Mouse (Mus musculus) urinary bladder, postnatal 25 days (tissue): ENCODE measurements around the gene Helz.

Experiments
- DNase-seq: peaks from one replicate; pipeline ENCODE4 v3.0.0; 2022; ENCODE audit warnings: low spot score

The Helz gene

GRCm38 (mm10) chr11:107615696-107616095 is 68.0 kb downstream of the Helz start:
- DNase-seq, result no peak

GRCm38 (mm10) chr11:107617976-107618375 is 70.2 kb downstream of the Helz start:
- no peak for DNase-seq

DNA sequence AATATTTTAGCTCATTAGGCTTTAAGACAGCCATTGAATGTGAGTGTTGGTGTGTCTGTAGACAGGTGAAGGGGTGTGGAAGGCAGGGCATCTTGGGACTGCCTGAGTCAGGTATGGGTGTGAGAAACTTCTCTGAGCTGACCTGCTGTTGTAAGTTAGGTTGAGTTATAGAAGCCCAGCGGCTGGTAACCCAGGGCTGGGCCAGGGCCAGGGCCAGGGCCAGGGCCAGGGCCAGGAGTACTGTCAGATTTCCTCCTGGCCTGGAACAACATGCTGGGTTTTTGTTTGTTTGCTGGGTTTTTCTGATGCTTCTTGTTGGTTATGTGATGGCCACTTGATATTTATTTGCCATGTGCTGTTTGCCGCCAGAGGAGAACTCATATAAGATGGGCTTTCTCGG is 76.9 kb downstream of the Helz start:
- no peak for DNase-seq

DNA sequence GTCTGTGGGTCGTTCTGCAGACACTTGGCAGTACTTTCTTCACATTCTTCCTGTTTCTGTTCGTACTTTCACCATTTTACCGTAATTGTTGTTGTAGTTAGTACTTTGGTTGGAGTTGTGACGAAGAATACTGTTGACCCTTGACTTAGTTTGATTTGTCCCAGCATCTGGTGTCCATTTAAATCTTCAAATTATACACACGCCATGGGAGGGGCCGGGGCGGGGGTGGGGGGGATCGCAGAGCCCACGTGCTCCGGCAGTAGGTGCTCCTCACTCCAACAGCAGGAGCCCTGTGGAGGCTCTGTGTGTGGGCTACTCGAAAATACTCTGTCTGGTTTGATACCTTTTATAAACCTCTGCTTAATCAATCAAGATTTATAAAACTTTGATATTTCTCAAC is 78.0 kb downstream of the Helz start:
- no peak for DNase-seq

DNA sequence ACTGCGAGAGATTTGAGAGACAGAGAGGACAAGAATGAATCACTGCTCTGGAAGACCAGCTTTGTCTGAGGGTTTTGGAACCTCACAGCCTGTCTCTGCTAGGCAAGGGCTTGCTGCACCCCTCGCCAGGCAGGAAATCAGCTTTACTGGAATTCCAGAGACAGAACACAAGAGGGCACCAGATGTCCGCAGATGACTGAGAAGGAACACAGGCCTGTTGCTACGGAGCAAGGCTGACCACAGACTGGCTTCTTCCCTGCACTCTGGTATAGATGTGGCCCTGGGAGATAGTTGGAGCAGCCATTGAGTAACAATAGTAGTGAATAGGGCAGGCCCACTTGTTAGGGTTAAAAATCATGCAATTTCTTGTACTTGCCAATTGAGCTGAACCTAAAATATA is 81.8 kb downstream of the Helz start:
- DNase-seq, result peak; percentile 22

DNA sequence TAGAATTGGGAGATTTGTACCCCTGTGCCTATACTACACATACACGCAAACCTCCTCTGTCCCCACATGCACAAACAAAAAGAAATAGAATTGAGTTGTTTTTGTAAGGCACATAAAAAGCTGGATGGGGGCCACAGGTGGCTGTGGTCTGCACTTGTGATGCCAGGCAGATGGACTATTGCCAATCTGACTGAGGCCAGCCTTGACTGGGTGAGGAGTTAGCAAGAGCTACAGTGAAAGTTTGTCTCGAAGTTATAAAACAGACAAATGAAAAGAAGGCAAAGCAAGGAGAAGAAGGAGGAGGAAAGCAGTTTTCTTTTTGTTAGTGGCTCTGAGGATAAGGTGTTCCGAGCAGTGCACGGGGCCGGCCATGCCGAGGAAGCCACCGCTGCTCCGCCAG is 82.2 kb downstream of the Helz start:
- DNase-seq, result no peak

DNA sequence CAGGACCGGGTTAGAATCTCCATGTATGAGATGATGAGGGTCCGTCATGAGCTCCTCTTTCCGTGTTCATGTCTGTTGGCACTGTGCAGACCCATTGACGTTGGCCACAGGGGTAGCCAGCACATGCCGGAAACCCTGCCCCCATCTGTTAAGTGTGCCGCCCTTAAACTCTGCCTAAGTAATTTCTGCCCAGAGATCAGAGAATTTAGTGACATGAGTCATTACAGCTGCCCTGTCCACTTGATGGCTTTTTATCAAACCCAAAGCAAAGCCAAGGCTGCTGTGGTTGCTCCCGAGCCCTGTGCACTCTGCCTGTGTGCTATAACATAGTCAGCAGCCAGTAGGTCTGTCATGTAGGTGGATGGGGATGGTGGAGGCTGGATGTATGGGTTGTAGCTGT is 83.4 kb downstream of the Helz start:
- DNase-seq, result no peak

- DNase-seq, result no peak
Observed at GRCm38 (mm10) chr11:107633563-107634146, 85.9 kb downstream of the Helz start.

DNA sequence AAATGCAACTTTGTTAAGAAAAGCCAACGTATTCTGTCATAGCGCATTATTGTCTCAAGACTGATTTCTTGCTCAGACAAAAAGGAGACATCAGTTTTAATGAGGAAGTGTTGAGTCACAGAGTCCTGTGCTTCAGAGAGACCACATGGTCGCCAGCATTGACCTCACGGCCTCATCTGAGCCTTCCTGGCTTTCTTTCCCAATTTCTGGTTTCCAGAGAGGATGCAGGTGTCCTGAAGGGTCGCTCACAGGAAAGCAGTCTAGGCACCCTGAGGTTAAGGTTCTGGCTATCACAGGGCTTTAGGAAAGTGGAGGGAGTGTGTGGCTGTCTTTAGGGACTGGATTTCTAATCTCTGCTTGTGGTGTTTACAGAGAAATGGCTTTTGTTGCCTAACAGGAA is 90.4 kb downstream of the Helz start:
- DNase-seq, result no peak

DNA sequence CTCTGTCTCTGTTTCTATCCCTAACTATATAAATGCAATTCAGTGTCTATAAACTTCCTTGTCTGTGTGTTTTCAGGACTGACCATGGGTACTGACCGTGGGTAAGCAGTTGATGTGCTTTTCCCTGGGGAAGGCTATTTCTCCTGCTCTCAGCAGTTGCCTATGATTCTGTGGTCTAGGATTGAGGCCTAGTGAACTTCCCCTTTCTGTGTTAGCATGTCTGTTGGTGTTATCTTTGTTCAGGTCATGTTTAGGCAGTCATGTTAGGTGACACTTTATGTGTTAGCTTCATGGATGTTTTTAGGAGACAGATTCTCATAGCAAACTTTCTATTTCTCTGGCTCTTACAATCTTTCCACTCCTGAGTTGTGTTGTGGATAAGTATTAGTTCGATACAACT is 91.9 kb downstream of the Helz start:
- no peak for DNase-seq

GRCm38 (mm10) chr11:107644461-107644860 is 96.7 kb downstream of the Helz start:
- no peak for DNase-seq

GRCm38 (mm10) chr11:107647330-107647729 is 99.6 kb downstream of the Helz start:
- DNase-seq, result no peak

GRCm38 (mm10) chr11:107648668-107649067 is 100.9 kb downstream of the Helz start:
- no peak for DNase-seq

DNA sequence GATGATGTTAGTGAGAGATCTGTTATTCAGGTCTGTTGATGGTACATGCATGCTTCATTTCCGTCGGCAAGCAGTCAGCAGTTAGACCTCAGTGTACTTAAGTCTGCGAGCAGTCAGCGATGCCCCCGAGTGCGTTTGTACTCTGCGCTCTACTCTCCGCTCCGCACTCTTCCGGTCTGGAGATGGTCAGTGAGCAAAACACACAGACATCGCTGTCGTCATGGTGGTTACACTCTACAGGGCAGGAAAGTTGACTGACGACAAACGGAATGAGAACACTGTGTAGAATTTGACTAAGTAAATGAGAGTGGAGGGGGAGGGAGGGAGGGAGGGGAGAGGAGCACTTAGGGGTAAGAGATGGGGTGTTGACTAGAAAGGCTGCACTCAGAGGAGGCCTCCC is 101.7 kb downstream of the Helz start:
- DNase-seq, result no peak

GRCm38 (mm10) chr11:107650422-107651051 is 102.8 kb downstream of the Helz start:
- no peak for DNase-seq

GRCm38 (mm10) chr11:107651391-107651790 is 103.7 kb downstream of the Helz start:
- no peak for DNase-seq

- DNase-seq, result no peak
Observed at GRCm38 (mm10) chr11:107652137-107652536, 104.4 kb downstream of the Helz start.

GRCm38 (mm10) chr11:107655538-107655937 is 107.8 kb downstream of the Helz start:
- no peak for DNase-seq

- no peak for DNase-seq
Observed at GRCm38 (mm10) chr11:107657117-107657516, 109.4 kb downstream of the Helz start.

GRCm38 (mm10) chr11:107660452-107660851 is 112.7 kb downstream of the Helz start:
- DNase-seq, result no peak

DNA sequence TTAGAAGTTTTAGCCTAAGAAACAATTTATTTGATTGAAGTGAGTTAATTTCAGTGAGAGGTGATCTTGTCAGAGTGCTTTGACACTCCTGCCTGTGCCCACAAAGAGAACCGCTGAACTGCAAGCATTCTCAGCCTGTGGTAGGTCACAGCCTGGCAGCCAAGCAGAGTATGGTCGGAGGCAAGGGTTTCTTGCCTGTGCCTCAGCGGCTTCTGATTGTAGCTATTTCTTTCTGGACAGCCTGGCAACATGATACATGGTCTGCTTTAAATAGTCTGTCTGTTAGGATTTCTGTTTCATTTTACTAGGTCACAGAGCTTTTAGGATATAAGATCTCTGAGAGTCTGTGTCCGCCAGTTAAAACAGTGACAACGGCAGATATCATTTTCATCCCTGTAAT is 114.9 kb downstream of the Helz start:
- DNase-seq, result no peak

DNA sequence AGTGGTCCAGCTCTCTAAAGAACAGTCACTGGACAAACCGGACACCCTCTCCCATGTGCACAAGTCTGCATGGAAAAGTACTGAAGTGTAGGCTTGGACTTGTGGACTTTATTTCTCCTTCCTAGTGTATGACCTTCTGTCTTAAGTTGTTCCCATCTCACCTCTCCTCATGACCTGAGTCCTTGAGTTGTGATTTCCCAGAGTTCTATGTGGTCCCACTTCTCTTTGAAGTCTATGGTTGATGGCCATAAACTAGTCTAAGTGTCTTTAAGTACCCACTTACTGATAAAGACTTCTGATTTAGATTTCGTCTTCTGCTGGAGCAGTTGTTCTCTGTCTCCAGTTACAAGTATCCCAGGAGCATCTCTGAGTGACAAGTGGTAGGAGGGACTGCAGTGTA is 119.8 kb downstream of the Helz start:
- no peak for DNase-seq

DNA sequence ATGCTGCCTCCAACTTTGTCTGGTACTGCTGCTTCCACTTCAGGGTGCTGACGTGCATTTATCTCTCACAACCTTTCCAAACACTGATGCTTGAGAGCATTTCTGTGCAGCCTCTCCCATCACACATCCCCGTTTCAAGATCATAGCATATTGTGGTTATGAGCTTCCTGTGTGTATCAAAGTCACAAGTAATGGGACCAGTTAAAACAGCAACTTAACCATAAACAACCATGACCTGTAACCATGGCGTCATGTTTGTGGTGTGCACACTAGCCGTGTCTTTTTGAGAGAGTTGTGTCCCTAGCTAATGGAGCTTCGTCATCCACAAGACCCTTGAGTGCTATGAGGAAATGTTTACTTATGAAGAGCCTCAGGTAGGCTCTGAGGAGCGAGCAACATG is 120.5 kb downstream of the Helz start:
- no peak for DNase-seq

- DNase-seq, result no peak
Observed at GRCm38 (mm10) chr11:107668977-107669376, 121.2 kb downstream of the Helz start.
